Mouse (Mus musculus): ENCODE data around the gene Cd164.

GRCm38 (mm10) chr10:41543844-41544243 lies 24.6 kb downstream of the Cd164 start:
- TF ChIP-seq CTCF (conservative IDR thresholded peaks at IDR 0.05; ENCODE audit: insufficient read depth, insufficient read length, low read depth, low read length), result no peak
- no peak for TF ChIP-seq POLR2A (IDR thresholded peaks at IDR 0.05; ENCODE audit: low read depth, low read length)
